Comparison of ENCODE assay signal across 27 mouse cellular contexts in the genomic region with DNA sequence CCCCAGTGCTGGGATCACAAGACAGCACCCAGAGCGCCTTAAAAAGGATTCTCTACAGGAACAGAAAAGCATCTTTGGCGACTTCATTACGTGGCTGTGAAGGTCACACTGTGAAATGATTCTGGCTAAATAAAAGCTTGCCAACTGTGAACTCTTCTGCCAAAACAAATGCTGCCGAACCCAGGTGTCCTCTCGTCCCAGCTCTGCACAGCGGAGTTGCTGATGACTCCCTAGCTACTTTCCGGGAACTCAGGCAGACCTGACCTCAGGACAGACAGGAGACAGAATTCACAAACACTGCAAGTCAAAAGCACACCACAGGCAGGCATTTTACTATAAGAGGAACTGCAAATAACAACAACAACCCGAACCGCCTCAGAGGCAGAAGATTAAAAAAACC. TPM values are rescaled to one million over a fixed set of nuclear protein-coding genes. Genes with fewer than 3 reads are reported as not detected.
DNase-seq lines count a peak whose midpoint lies in the region; ATAC-seq and TF ChIP-seq lines count a peak whose summit lies in the region.
"Had no signal": no experiment of that assay in that cellular context is flagged by ENCODE, and none has a peak within 500 bp of the region (broad histone marks: within the 10 kb centered on the region; RNA-seq: fewer than 3 reads in every experiment).

No protein-coding gene starts in this region.

- H3K4me3 ChIP-seq in hindbrain, embryonic 11.5 days (ENCODE audit: low read depth, low read length): no peak overlapping the region
- H3K4me3 ChIP-seq in hindbrain, embryonic 16.5 days (ENCODE audit: low read length): no peak overlapping the region
- no peak overlapping the region for H3K4me3 ChIP-seq in kidney, embryonic 16.5 days (ENCODE audit: low read length)
- H3K4me3 ChIP-seq in stomach, embryonic 14.5 days (ENCODE audit: low read depth, low read length): no peak overlapping the region
- no peak overlapping the region for H3K4me3 ChIP-seq in stomach, postnatal 0 days (ENCODE audit: low read depth, low read length)
- H3K4me3 ChIP-seq: embryonic facial prominence, embryonic 15.5 days; forebrain, embryonic 12.5 days; heart, embryonic 10.5 days; hindbrain, embryonic 15.5 days; lung, embryonic 15.5 days; midbrain, embryonic 10.5 days; midbrain, embryonic 15.5 days; neural tube, embryonic 15.5 days had no signal

- 0 out of 2 replicates have a peak, but pooled peaks cover 2% of the 10 kb centered on the region for H3K4me1 ChIP-seq in hindbrain, embryonic 11.5 days (replicated peaks; ENCODE audit: control insufficient read depth, insufficient read depth, low read length)
- H3K4me1 ChIP-seq in hindbrain, embryonic 16.5 days (ENCODE audit: control insufficient read depth, insufficient read depth, low read depth, low read length): no peaks in the 10 kb centered on the region
- H3K4me1 ChIP-seq in kidney, embryonic 16.5 days (ENCODE audit: insufficient read depth, low read length): peaks cover 6% of the 10 kb centered on the region; the same call in 1 of the 2 replicates
- peaks cover 11% of the 10 kb centered on the region for H3K4me1 ChIP-seq in stomach, embryonic 14.5 days (ENCODE audit: control insufficient read depth, insufficient read depth, low read length)
- no peaks in the 10 kb centered on the region for H3K4me1 ChIP-seq in stomach, postnatal 0 days (replicated peaks; ENCODE audit: control insufficient read depth, insufficient read depth)
- H3K4me1 ChIP-seq: embryonic facial prominence, embryonic 15.5 days; heart, embryonic 10.5 days; hindbrain, embryonic 15.5 days; midbrain, embryonic 15.5 days; neural tube, embryonic 15.5 days had no signal

- H3K4me2 ChIP-seq in hindbrain, embryonic 11.5 days (replicated peaks; ENCODE audit: low read depth, low read length): no peak overlapping the region
- no peak overlapping the region for H3K4me2 ChIP-seq in hindbrain, embryonic 16.5 days (ENCODE audit: low read length)
- no peak overlapping the region for H3K4me2 ChIP-seq in kidney, embryonic 16.5 days (replicated peaks; ENCODE audit: low read depth, low read length)
- H3K4me2 ChIP-seq in stomach, embryonic 14.5 days (replicated peaks; ENCODE audit: low read depth, low read length): no peak overlapping the region
- H3K4me2 ChIP-seq in stomach, postnatal 0 days (replicated peaks; ENCODE audit: low read depth): no peak overlapping the region; the same call in 1 of the 2 replicates
- H3K4me2 ChIP-seq: embryonic facial prominence, embryonic 15.5 days; forebrain, embryonic 12.5 days; hindbrain, embryonic 15.5 days; lung, embryonic 15.5 days; midbrain, embryonic 15.5 days; neural tube, embryonic 15.5 days had no signal

- H3K27me3 ChIP-seq in hindbrain, embryonic 11.5 days (ENCODE audit: control insufficient read depth, insufficient read depth, low read length): no peaks in the 10 kb centered on the region
- no peaks in the 10 kb centered on the region for H3K27me3 ChIP-seq in hindbrain, embryonic 16.5 days (replicated peaks; ENCODE audit: control insufficient read depth, insufficient read depth, low read length)
- no peaks in the 10 kb centered on the region for H3K27me3 ChIP-seq in kidney, embryonic 16.5 days (ENCODE audit: insufficient read depth, low read length)
- H3K27me3 ChIP-seq in stomach, embryonic 14.5 days (ENCODE audit: control insufficient read depth, insufficient read depth, low read length): no peaks in the 10 kb centered on the region
- H3K27me3 ChIP-seq in stomach, postnatal 0 days (ENCODE audit: control insufficient read depth, insufficient read depth, low read length): no peaks in the 10 kb centered on the region
- H3K27me3 ChIP-seq: embryonic facial prominence, embryonic 15.5 days; forebrain, embryonic 12.5 days; hindbrain, embryonic 15.5 days; lung, embryonic 15.5 days; midbrain, embryonic 15.5 days; neural tube, embryonic 15.5 days had no signal

- no peak for DNase-seq in hindbrain, embryonic 11.5 days (ENCODE audit: low spot score)
- DNase-seq in kidney, adult 9 months: no peak
- no peak for DNase-seq in stomach, postnatal 0 days (ENCODE audit: low spot score)
- DNase-seq in spleen, postnatal 10 days (ENCODE audit: low spot score in 2 of 2): no peak
- DNase-seq: adrenal gland, postnatal 14 days; cerebellum, adult 18-20 months; cerebellum, postnatal 10 days; forebrain, postnatal 0 days; heart, postnatal 36 days; kidney, postnatal 10 days; layer of hippocampus, postnatal 36 days; retina, postnatal 1 day; right cerebral cortex, postnatal 14 days; thymus, postnatal 4 days had no signal

- peaks cover 11% of the 10 kb centered on the region for H3K36me3 ChIP-seq in hindbrain, embryonic 11.5 days (ENCODE audit: control insufficient read depth, insufficient read depth, low read length)
- H3K36me3 ChIP-seq in hindbrain, embryonic 16.5 days (ENCODE audit: control insufficient read depth, insufficient read depth, low read length): peaks cover 6% of the 10 kb centered on the region
- H3K36me3 ChIP-seq in kidney, embryonic 16.5 days (ENCODE audit: insufficient read depth, low read length): peaks cover 42% of the 10 kb centered on the region
- H3K36me3 ChIP-seq in stomach, embryonic 14.5 days (ENCODE audit: control insufficient read depth, insufficient read depth, low read length): peaks cover 48% of the 10 kb centered on the region
- H3K36me3 ChIP-seq in stomach, postnatal 0 days (ENCODE audit: control insufficient read depth, insufficient read depth, low read length): 0 out of 2 replicates have a peak, but pooled peaks cover 8% of the 10 kb centered on the region

- ATAC-seq in hindbrain, embryonic 11.5 days (ENCODE audit: low FRiP score): no peak
- ATAC-seq in hindbrain, embryonic 16.5 days: no peak
- no peak for ATAC-seq in kidney, embryonic 16.5 days (ENCODE audit: low FRiP score, low TSS enrichment)
- ATAC-seq in stomach, embryonic 14.5 days (ENCODE audit: insufficient number of reproducible peaks, insufficient read depth, low FRiP score, low read depth): no peak
- no peak for ATAC-seq in stomach, postnatal 0 days (ENCODE audit: low FRiP score, low TSS enrichment)
- ATAC-seq: CD4-positive, CD25-positive, alpha-beta regulatory T cell, adult 4 months; forebrain, postnatal 0 days; midbrain, embryonic 15.5 days had no signal

- WGBS in hindbrain, embryonic 11.5 days: 93% methylated on average over 9 of the region's 9 CpGs
- 79% methylated on average over 9 of the region's 9 CpGs for WGBS in hindbrain, embryonic 16.5 days
- WGBS in kidney, embryonic 16.5 days: 90% methylated on average over 9 of the region's 9 CpGs
- 87% methylated on average over 9 of the region's 9 CpGs for WGBS in stomach, embryonic 14.5 days
- WGBS in stomach, postnatal 0 days: 75% methylated on average over 9 of the region's 9 CpGs

- no peaks in the 10 kb centered on the region for H3K9me3 ChIP-seq in hindbrain, embryonic 11.5 days (ENCODE audit: control insufficient read depth, low read length)
- H3K9me3 ChIP-seq in hindbrain, embryonic 16.5 days (ENCODE audit: control insufficient read depth, low read length): no peaks in the 10 kb centered on the region
- H3K9me3 ChIP-seq in kidney, embryonic 16.5 days (ENCODE audit: low read length): no peaks in the 10 kb centered on the region
- H3K9me3 ChIP-seq in stomach, embryonic 14.5 days (ENCODE audit: control insufficient read depth, low read depth, low read length): no peaks in the 10 kb centered on the region
- H3K9me3 ChIP-seq in stomach, postnatal 0 days (ENCODE audit: control insufficient read depth, low read length): no peaks in the 10 kb centered on the region
- H3K9me3 ChIP-seq: embryonic facial prominence, embryonic 15.5 days; forebrain, embryonic 12.5 days; heart, embryonic 10.5 days; hindbrain, embryonic 15.5 days; lung, embryonic 15.5 days; midbrain, embryonic 10.5 days; midbrain, embryonic 15.5 days; neural tube, embryonic 15.5 days had no signal

- H3K27ac ChIP-seq in hindbrain, embryonic 11.5 days (ENCODE audit: low read depth, low read length): 0 out of 2 replicates have a peak overlapping the region, but pooled peaks have one; percentile 13
- no peak overlapping the region for H3K27ac ChIP-seq in hindbrain, embryonic 16.5 days (ENCODE audit: low read depth, low read length)
- H3K27ac ChIP-seq in kidney, embryonic 16.5 days (ENCODE audit: low read length): peak overlapping the region; percentile 5; the same call in 1 of the 2 replicates
- peak overlapping the region; percentile 1; the same call in 1 of the 2 replicates for H3K27ac ChIP-seq in stomach, embryonic 14.5 days (ENCODE audit: low read length)
- no peak overlapping the region for H3K27ac ChIP-seq in stomach, postnatal 0 days (replicated peaks)
- H3K27ac ChIP-seq: embryonic facial prominence, embryonic 15.5 days; forebrain, embryonic 12.5 days; heart, embryonic 10.5 days; hindbrain, embryonic 15.5 days; liver, embryonic 14.5 days; lung, embryonic 15.5 days; midbrain, embryonic 10.5 days; midbrain, embryonic 15.5 days; neural tube, embryonic 15.5 days had no signal

- TF ChIP-seq CTCF in stomach, postnatal 0 days (IDR thresholded peaks at IDR 0.05; ENCODE audit: low read depth): no peak

- no peak overlapping the region for H3K9ac ChIP-seq in hindbrain, embryonic 11.5 days (ENCODE audit: low read depth, low read length)
- no peak overlapping the region for H3K9ac ChIP-seq in hindbrain, embryonic 16.5 days (ENCODE audit: low read depth, low read length)
- no peak overlapping the region for H3K9ac ChIP-seq in kidney, embryonic 16.5 days (replicated peaks; ENCODE audit: low read length)
- H3K9ac ChIP-seq in stomach, embryonic 14.5 days (replicated peaks; ENCODE audit: low read depth, low read length): no peak overlapping the region
- H3K9ac ChIP-seq in stomach, postnatal 0 days (ENCODE audit: low read length): no peak overlapping the region
- H3K9ac ChIP-seq: embryonic facial prominence, embryonic 15.5 days; forebrain, embryonic 12.5 days; forebrain, postnatal 0 days; hindbrain, embryonic 15.5 days; liver, embryonic 14.5 days; lung, embryonic 15.5 days; midbrain, embryonic 15.5 days; neural tube, embryonic 15.5 days had no signal

- no peak for TF ChIP-seq EP300 in stomach, postnatal 0 days (optimal IDR thresholded peaks at IDR 0.05)

RNA-seq across cellular contexts. Expression of a gene that starts 8.5 kb away (rescaled TPM):
- 220 and 233 TPM in 2 replicates for polyA plus RNA-seq in hindbrain, embryonic 11.5 days (2014; fragmentation: Nextera tagmentation; extraction: Ambion mirVana)
- 133 and 139 TPM in 2 replicates for polyA plus RNA-seq in hindbrain, embryonic 16.5 days (2015; fragmentation: Nextera tagmentation; extraction: Ambion mirVana)
- 182 and 200 TPM in 2 replicates for polyA plus RNA-seq in kidney, embryonic 16.5 days (2015; fragmentation: Nextera tagmentation; extraction: Ambion mirVana)
- polyA plus RNA-seq in stomach, embryonic 14.5 days (2014; fragmentation: Nextera tagmentation; extraction: Ambion mirVana): 231 and 260 TPM in 2 replicates
- polyA plus RNA-seq in stomach, postnatal 0 days (2015; fragmentation: Nextera tagmentation; extraction: Ambion mirVana): 116 and 123 TPM in 2 replicates

Comparison
In these comparisons a context has a peak if more than half of its experiments do, and no peak if none do; other contexts are left out.
1. H3K27ac ChIP-seq: peak in hindbrain, embryonic 11.5 days (single experiment), kidney, embryonic 16.5 days (single experiment) and stomach, embryonic 14.5 days (single experiment); none in hindbrain, embryonic 16.5 days (single experiment) and stomach, postnatal 0 days (single experiment).